Mouse (Mus musculus): ENCODE data around the gene Ntng1. TPM values are rescaled to one million over a fixed set of nuclear protein-coding genes. Genes with fewer than 3 reads are reported as not detected.

Ntng1 gene
- not detected for polyA plus RNA-seq (2014; fragmentation: Illumina TruSeq; extraction: RNeasy Lipid Tissue Mini Kit (QIAGEN cat#74804); ENCODE audit: insufficient read depth, low read depth, low replicate concordance)

DNA sequence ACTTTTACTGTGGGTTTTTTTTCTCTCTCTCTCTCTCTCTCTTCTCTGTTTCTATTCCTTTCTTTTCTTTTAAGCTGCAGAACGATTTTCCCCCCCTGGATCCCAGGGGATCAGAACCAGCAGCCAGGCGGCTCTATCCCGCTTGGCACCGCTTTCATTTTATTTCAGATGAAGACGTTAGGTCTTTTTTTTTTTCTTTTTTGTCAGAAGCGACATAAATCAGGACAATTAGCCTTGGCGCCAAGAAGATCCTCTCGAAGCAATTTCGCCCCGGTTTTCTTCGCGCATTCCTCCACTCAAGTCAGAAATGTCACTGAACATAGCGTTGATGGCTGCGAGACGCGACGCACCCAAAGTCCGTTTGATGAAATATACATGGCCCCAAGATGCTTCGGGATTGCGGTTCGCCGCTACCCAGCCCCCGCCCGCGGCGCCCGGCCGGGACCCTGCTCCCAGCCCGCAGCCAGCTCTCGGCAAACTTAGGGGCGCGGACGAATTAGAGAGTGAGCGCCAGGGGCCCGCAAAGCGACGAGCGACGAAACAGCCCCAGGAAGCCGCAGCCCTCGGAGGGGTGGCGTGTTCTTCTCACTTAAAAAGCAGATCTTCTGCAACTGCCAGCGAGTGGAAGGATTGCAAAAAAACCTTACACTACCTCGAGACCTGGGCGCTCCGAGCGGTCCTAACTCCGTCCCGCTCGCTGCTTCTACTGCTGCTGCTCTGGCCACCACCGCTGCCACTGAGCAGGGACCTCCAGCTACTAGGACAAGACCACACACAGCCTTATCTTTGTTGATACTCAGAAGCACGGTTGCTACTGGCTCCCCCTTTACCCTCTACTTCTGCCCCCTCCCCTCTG, at the start of gene Ntng1:
TSS of gene Ntng1 (minus strand) at position 806 of the 856 bp plus-strand sequence.

Other genes starting within 250 kb of the Ntng1 start
- gene Prmt6, start 107.0 kb upstream of the Ntng1 start, polyA plus RNA-seq (2014; fragmentation: Illumina TruSeq; extraction: RNeasy Lipid Tissue Mini Kit (QIAGEN cat#74804); ENCODE audit: insufficient read depth, low read depth, low replicate concordance) = 5.1 TPM